Mouse (Mus musculus) T-helper 17 cell (primary cell): ENCODE measurements around the gene Rgs19.

Source experiments
- in situ Hi-C, 2 experiments: fragments of 300-600 bp; cut with MboI, MseI; formaldehyde crosslinking; loops; 1 replicate in 1 of 2; 2 replicates in 1 of 2; pipeline ENCODE4 v1.15.1; 2025; ENCODE audit warnings: high pct_unique_total_duplicates in 2 of 2

Rgs19 gene

DNA sequence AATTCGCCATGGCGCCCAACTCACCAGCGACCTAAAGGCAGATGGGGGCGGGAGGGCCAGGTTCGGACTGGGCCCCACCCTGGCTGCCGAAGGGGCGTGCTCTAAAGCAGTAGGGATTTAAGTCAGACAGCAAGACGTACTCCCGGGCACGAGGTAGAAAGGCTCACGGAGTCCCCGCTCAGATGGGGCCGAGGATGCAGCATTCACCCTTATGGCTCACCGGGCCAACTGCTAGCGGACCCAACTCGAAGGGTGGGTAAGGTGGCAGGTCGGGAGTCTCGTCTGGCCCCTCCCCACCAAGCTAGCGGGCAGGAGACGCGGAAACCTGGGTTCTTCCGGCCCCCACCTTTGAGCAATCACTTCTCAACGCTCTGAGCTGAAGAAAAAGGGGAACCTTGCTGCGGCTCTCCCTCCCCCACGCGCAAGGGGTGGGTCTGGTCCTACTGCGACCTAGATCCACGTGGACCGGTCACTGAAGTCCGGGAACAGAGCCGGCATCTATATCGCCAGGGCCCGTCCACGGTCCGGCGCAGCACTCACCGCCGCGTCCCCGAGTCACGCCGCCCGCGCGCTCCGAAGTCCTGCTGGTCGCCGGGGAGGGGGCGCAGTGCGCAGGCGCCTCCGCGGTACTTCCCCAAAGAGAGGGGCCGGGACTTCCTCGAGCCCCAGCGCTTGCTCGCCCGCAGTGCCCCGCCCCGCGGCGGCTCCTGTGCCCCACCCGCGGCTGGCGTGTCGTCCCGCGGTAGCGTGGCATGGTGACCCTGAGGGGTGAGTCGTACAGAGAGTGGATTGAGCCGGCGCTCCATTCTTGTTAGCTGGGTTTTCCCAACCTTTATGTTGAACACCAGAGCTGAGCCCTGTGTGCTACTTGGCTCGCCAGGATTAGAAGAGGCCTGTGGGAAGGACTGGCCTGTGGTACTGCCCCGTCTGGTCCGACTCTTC, at the start of gene Rgs19:
Gene Rgs19 (minus strand): TSS at position 639 of the 942 bp plus-strand sequence.
- in situ Hi-C loops: no loop called here

DNA sequence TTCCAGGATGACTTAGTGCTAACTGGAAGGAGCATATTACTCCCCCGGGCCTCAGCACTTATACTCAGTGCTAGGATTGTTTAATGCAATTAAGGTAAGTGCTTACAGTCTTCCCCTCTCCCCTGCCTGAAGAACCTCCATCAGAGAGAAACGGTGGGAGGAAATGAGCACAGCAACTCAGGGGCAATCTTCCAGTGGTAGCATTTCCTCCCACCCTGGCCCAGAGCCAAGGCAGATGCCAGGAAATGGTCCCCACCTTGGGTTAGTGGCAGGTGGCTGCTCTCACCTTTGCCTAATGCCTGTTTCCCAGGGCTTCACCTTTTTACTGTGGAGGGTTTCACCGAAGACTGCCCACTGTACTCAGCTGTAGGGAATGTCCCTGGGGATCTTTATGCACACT, 36.3 kb upstream of the Rgs19 start:
- in situ Hi-C loops: no loop called here

DNA sequence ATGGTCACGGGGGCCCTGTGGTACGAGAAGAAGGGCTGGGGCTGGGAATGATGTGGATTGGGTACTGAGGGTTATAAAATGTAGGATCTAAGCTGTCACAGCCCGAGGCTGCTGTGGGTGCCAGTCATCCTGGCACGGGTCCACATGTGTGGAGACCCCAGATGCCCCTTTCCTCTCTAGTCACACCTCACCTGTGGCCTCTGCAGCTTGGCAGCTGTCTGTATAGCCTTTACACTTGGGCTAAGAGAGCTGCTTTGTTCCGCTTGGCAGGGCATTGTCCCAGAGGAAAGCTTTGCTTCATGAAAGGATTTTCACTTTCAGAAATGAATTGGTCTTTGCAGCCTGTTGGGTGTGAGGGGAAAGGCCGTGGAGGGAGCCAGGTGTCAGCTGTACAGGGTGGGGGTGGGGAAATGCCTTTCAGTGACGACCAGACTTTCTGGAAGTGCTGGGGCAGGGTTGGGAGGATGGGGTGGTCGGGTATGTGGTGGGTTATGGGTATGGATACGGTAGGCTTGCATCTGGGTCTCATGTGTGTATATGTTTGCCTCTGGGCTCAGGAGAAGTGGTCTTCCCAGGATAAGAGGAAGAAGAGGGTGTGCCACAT, 34.0 kb upstream of the Rgs19 start:
- in situ Hi-C loops: no loop called here

DNA sequence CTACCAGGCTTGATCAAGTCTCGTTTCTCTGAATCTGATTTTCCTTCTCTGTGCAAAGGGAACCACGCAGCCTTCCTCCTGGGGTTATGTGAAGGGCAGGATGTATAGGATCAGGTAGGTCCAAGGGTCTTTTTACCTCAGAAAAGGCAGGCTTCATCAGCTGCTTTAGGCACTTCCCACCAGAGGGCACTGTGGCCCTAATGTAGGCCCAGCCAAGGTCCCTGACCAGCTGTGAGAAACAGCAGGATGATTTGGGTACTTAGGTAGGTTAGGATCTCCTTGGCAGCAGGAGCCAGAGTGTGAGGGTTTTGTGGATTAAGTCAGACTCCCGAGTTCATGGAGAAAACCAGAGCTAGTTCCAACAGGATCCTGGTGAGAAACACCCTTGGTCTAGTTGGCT, 28.4 kb upstream of the Rgs19 start:
- in situ Hi-C loops: no loop called here

DNA sequence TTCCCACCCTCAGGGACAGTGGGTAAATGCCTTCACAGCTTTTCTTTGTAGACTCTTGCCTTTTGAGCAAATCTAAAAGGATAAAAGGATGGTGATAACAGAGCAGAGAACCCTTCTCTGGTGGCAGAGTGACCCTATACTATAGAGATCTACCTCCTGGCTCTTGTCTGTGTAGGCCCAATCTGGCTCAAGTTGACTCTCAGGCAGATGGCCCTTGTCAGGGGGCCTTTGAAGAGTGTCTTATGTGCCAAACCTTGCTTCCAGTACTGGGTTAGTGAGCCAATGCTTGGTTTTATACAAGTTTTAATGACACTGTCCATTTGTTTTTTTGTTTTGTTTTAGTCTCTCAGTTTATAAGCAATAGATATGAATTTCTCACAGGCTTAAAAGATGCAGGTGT, 27.4 kb upstream of the Rgs19 start:
- in situ Hi-C loops: no loop called here

DNA sequence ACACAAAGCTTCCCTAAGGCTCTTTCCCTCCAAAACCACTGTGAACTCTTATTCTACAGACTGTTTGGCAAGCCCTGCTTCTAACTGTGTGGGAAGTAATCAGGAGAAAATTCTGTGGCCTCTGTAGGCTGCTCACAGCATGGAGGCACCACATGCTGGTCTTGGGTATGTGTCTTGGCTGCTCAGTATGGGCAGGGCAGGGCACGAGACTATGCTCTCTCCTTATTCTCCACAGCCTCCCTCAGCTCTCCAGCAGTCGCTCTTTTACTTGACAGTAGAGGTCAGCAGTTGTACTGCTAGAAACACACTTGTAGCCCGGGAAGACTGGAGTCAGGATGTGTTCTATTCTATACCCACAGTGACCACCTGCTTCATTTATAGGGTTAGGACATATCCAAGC, 26.3 kb upstream of the Rgs19 start:
- in situ Hi-C loops: no loop called here

DNA sequence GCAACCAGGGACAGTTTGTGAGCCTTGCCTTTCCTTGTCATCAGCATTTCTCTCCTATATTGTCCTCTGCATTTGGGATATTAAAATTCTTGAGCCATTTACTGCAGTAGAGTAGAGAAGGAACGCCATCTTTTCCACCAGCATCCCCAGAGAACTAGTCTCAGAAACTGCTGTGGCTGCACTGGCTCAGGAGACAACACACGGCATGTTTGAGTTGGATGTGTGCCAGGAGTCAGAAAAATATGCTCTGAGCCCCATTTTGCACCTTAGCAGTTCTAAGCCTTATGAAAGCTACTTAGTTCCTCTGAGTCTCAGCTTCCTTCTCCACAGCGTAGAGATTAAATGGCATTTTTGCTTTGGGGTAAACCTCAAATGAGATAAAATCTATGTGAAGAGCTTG, 23.2 kb upstream of the Rgs19 start:
- in situ Hi-C loops: no loop called here

DNA sequence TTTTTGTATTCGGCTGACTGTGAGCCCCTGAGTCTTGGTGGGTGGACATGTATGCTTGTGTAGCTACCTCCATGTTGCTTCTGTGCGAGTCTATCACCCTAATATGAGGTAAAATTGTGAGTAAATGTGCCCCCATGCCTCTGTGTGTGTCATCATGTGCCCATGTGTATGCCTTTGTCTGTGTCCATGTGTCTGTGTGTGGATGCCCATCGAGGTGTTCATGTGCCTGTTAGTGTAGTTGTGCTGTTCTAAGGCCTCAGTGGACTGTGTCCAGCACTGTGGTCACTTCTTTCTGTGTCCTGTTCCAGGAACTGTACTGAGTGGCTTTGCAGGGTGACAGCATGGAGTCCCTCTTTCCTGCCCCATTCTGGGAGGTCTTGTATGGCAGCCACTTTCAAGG, 21.6 kb upstream of the Rgs19 start:
- in situ Hi-C loops: no loop called here

DNA sequence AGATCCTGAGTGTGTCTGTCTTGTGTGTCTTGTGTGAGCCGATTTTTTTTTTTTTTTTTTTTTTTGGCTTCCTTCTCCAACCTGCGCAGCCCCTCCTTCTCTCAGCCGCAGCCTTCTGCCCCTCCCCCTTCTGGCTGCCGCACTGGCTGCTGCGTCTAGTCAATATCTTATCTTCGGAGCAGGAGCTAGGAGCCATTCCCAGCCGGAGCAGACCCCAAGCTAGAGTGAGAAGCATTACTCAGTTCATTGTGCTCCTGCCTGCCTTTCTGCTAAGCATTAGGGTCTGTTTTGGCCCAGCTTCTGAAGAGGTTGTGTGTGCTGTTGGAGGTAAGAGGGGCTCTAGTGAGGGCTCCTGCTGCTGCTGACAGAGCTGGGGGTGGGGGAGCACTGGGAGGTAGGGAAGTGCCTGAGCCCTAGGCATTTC, 21.1 kb upstream of the Rgs19 start, which contains the start of gene Oprl1:
Gene Oprl1 (plus strand): TSS at position 114 of the 424 bp plus-strand sequence.
- in situ Hi-C loops: no loop called here

DNA sequence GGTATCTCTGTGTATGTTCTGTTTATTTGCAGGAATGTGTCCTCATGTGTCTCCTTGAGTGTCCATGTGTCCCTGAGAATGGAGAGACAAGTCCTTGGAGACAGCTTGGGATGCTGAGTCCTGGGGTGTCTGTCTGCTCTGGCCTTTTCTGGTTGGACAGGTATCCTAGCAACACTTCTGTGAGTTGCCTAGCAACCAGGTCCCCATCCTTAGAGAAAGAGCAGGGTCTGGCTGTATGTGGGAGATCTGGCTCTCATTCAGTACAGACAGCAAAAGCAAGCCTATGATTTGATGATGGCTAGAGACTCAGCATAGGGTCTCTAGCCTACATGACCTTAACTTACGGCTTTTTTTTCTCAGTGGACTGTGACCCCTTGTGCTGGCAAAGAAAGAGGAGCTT, 20.0 kb upstream of the Rgs19 start:
- in situ Hi-C loops: no loop called here

DNA sequence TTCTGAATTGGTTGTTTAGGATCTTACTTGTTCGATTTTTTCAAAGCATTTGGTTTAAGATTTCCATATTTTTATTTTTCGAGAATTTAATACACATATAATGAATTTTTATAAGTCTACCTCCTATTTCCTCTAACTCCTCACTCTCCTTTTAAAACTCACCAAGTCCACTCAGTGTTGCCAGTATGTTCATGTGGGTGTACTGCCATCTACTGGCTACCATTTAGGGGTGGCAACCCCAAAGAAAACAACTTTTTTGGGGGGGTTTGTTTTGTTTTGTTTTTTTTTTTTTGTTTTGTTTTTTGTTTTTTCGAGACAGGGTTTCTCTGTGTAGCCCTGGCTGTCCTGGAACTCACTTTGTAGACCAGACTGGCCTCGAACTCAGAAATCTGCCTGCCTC, 12.9 kb upstream of the Rgs19 start:
- in situ Hi-C loops: no loop called here

DNA sequence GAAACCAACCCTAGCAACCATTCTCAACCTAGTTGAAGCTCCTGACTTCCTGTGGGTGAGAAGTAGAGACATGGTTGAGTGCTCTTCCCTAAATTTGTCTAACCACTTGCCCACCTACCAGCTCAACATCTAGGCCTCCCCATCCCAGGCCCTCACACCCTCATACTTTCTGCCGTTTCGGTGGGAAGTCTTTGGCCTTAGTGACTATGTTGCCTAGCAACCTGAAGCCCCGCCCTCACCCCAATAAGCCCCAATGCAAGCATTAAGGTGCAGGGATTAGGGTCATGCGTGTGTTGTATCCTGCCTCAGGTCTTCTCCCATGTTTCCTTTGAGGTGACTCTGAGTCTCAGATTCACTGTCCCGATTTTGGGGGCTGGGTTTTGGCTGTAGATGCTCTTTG, 4.5 kb upstream of the Rgs19 start, which contains the start of gene Lkaaear1:
Gene Lkaaear1 (minus strand): TSS at position 202 of the 400 bp plus-strand sequence.
- in situ Hi-C loops: no loop called here

DNA sequence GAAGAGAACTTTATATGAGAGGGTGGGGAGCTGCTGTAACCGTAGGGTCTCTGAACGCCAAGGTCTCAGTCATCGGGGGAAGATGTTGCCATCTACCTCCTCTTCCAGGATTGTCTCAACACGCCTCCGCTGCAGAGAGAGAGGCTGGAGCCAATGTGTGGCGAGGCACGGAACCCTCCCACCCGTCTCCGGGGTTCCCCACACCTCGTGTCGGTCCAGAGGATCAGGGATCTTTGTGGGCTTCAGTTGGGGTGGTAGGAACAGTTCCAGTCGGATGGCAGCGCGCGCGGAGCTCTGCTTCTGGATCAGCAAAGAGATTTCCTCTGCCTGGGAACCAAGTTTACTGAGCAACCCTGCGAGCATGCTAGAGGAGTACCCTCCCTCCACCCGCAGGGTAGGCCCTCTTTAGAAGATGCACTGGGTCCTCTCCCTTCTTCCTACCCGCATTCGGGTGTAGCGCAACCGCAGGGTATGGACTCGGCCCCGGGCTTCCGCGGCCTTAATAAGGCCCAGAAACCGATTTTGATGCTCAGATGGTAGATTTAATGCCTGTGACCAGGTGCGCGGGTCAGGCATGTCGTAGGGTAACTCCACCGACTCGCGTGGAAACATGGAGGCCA, 3.1 kb upstream of the Rgs19 start:
- in situ Hi-C loops: no loop called here

DNA sequence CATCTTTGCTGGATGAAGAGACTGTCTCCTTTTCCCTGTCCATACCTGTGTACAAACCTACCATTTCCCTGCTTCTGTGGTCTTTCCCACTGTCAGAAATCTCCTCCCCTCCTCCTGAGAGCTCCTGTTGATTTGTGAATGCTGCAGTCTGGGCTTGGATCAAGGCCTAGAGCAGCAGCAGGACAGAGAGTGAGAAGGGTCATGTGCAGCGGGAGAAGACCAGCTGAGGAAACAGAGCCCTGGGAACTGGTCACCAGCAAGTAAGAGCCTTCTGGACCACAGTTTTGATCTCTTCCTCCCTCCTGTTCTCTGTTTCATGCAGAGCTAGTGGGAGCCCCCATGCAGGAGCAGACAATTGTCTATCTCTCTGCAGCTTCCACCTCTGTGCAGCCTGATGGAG, 2.0 kb upstream of the Rgs19 start:
- in situ Hi-C loops: no loop called here

DNA sequence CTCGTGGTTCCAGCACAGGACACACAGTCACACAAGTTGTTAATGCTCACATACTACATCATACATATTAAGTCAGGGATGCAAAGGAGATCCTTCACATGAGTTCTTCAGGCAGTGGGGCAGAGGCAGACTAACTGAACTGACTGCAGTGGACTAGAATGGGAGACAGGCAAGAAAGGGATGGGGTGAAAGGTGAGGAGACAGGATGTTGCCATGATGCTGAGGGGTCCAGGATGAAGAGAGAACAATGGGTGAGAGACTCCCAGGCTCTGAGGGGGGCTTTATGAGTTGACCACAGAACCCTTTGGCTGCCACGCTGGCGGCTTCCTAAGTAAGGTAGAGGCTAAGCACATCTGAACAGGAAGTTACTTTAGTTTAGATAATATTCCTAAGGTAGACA, 804 bp upstream of the Rgs19 start:
- in situ Hi-C loops: no loop called here

DNA sequence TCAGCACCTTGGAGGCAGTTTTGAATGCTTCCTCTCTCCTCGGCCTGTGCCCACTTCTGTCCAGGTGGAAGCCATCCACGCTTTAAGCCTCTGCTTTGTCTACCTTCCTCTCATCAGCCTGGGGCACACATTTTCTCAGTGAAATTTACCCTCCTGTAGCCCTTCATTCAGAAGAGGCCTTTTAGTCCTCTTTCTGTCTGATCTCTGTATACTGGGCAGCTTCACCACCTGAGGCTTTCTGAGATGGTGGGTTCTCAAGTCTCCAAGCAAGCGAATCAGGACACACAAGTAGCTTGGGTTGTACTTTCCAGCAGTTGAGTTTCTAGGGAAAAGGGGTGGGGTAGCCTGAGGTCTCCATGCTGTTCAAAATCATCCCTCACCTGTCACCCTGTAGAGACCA, 1.5 kb downstream of the Rgs19 start:
- in situ Hi-C loops: no loop called here

DNA sequence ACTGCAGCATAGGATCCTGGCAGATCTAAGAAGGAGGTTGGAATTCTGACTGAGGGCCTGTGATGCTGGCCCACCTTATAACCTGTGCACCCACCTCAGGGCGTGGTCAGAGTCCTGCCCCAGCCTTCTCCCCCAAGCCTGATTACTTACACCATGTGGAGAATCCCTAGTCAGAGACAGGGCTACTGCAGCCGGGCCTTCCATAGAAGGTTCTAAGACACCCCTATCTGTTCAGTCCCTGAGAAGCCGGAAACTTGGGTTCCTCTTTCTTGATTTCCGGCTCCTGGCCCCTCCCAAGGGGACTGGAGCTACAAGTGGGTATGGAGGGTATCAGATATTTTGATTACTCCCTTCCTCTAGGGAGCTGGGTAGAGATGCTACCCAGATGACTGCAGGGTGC, 2.2 kb downstream of the Rgs19 start:
- in situ Hi-C loops: no loop called here

DNA sequence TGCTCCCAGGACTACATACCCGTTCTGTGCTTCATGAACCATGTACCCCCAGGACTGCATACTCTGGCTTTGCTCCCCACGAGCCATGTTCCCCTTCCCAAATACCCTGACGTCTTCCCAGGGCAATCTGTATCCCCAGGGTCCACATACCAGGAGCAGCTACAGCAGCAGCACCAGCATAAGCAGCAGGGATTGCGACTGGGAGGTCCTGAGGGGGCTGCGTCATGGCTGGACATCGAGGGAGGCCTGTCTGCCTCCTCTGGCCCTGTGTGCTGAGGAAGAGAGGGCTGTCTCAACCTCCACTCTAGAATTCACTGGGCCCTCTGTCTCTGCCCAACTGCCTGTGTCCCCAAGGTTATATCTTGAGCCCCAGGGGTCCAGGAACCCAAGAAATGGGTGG, 2.7 kb downstream of the Rgs19 start:
- in situ Hi-C loops: no loop called here

DNA sequence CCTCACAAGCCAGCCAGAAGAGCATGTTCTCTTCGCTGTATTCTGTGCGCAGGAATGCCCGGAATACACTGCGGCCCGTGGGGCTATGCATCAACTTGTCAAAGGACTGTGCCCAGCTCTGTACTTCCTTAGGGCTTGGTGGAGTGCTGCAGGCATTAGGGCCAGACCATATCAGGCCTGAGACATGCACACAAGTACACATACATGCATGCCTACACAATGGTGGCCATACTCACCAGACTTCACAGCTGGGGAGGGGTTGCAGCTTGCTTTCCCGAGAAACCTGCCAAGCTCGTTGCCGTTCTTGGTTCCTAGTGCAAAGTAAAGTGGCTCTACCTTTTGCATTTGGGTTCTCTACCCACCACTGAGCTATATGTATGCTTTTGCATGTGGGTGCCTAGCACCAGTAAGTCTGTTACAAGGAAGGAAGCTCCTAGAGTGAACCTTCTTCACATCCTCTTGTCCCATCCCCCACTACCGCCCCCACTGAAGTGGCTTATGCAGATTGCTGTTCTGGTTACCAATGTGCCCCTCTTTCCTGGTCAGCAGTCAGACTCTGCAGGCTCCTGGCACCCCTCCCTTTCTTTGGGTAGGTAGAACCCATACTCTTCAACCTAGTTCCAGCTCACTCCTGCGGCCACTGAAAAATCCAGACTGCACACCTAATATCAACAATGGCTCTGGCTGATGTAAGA, 4.2 kb downstream of the Rgs19 start:
- in situ Hi-C loops: loop anchor here in 1 of 2 experiments (10.0 kb wide), 1 partner anchor 175 kb away; the partner anchor contains the start of gene Polr3k

DNA sequence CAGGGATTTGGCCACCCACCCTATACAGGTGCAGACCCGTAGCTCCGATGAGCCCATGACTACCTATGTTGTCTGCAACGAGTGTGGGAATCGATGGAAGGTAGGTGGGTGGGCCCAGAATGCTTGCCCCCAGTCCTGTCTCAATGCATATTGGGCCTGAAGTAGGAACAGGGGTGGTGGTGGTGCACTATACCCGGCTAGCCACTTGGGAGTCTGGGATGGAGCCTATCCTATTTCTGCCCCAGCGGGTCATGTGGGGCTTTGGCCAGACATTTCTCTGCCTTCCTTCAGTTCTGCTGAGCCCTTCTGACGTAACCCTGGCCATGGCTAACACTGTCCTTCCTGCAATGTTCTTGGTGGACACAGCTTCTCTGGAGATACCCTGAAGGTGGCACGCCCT, 6.2 kb downstream of the Rgs19 start:
- in situ Hi-C loops: loop anchor here in 1 of 2 experiments (10.0 kb wide), 1 partner anchor 177 kb away; the partner anchor contains the start of gene Polr3k

DNA sequence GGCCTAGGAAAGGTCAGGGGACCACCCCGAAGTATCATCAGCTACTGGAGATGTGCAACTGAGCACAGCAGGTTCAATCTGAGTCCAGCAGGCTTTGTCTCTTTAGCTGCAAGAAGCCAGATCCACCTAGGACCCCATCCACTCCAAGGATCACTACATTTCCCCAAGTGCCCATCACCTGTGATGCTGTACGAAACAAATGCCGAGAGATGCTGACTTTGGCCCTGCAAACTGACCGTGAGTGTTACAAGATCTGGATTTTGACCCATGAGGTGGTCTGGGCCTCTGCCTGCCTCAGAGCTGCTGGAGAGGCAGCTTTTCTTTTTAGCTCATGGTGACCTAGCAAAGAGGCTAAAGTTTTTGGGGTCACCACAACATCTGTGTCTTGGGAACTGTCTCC, 8.1 kb downstream of the Rgs19 start:
- in situ Hi-C loops: loop anchor here in 1 of 2 experiments (10.0 kb wide), 1 partner anchor 179 kb away; the partner anchor contains the start of gene Polr3k
